Mouse (Mus musculus) limb, embryonic 11.5 days (tissue): ENCODE results near the gene Tmod2. TPM values are rescaled to one million over a fixed set of nuclear protein-coding genes. Genes with fewer than 3 reads are reported as not detected.

Source experiments
- ATAC-seq: fragments of 200-750 bp; cut with Nextera tagmentation; 2 replicates; pipeline ENCODE4 v1.8.0; 2017; ENCODE audit warnings: low read depth; ENCODE audit not compliant: insufficient number of reproducible peaks, low FRiP score, low TSS enrichment
- DNase-seq: peaks from one replicate; pipeline ENCODE4 v3.0.0-alpha.2; 2015; ENCODE audit warnings: low spot score
- H3K27ac ChIP-seq: fragments of 300-500 bp; sonication (generic); replicated peaks from 2 replicates; pipeline ENCODE4 v1.5.1; 2014; ENCODE audit warnings: low read depth, mild to moderate bottlenecking, low read length
- H3K27me3 ChIP-seq: fragments of 300-500 bp; sonication (generic); 2 replicates; pipeline ENCODE4 v1.6.1; 2014; ENCODE audit warnings: mild to moderate bottlenecking, low read length, mixed read lengths; ENCODE audit not compliant: control insufficient read depth, insufficient read depth
- H3K36me3 ChIP-seq: fragments of 300-500 bp; sonication (generic); 2 replicates; pipeline ENCODE4 v1.6.1; 2014; ENCODE audit warnings: mild to moderate bottlenecking, low read length, moderate library complexity, mixed read lengths; ENCODE audit not compliant: control insufficient read depth, insufficient read depth
- H3K4me1 ChIP-seq: fragments of 300-500 bp; sonication (generic); 2 replicates; pipeline ENCODE4 v1.6.1; 2014; ENCODE audit warnings: low read length, mixed read lengths; ENCODE audit not compliant: control insufficient read depth, insufficient read depth
- H3K4me2 ChIP-seq: fragments of 300-500 bp; sonication (generic); 2 replicates; pipeline ENCODE4 v1.6.1; 2014; ENCODE audit warnings: low read depth, mild to moderate bottlenecking, moderate library complexity; ENCODE audit not compliant: severe bottlenecking
- H3K4me3 ChIP-seq: fragments of 300-500 bp; sonication (generic); 2 replicates; pipeline ENCODE4 v1.5.1; 2014; ENCODE audit warnings: low read depth, low read length
- H3K9ac ChIP-seq: fragments of 300-500 bp; sonication (generic); 2 replicates; pipeline ENCODE4 v1.6.1; 2014; ENCODE audit warnings: mild to moderate bottlenecking, low read length
- H3K9me3 ChIP-seq: fragments of 300-500 bp; sonication (generic); 2 replicates; pipeline ENCODE4 v1.6.1; 2016; ENCODE audit warnings: low read length; ENCODE audit not compliant: control insufficient read depth
- WGBS: fragments of 180-500 bp; shearing (Covaris S2); extraction: QIAGEN DNeasy Blood & Tissue Kit; methylation state at CpG from one replicate; pipeline ENCODE4 v1.1.7; 2014; 5-methylcytosine and 5-hydroxymethylcytosine counted together
- polyA plus RNA-seq: library from polyadenylated mRNA; unstranded; fragments of >200 nt; fragmentation: Nextera tagmentation; extraction: Ambion mirVana; gene quantifications from 2 replicates; pipeline ENCODE4 v1.2.1, GENCODE M21; 2014

The Tmod2 gene
- polyA plus RNA-seq, 1 experiment from 2014 or later = 28.1 TPM

GRCm38 (mm10) chr9:75563622-75564021 lies 47.5 kb downstream of the Tmod2 start:
- H3K4me3 ChIP-seq = no peak overlapping the region
- no peak overlapping the region for H3K27ac ChIP-seq
- H3K9ac ChIP-seq = no peak overlapping the region
- DNase-seq = no peak
- no peak for ATAC-seq
- no peaks in the 10 kb centered on the region for H3K36me3 ChIP-seq
- no peaks in the 10 kb centered on the region for H3K9me3 ChIP-seq
- H3K4me2 ChIP-seq = no peak overlapping the region
- H3K4me1 ChIP-seq = 0 out of 2 replicates have a peak, but pooled peaks cover 2% of the 10 kb centered on the region
- no peaks in the 10 kb centered on the region for H3K27me3 ChIP-seq
- 48% methylated on average over 6 of the region's 6 CpGs for WGBS

- 51% methylated on average over 2 of the region's 2 CpGs for WGBS
- H3K9me3 ChIP-seq = no peaks in the 10 kb centered on the region
- H3K27me3 ChIP-seq = no peaks in the 10 kb centered on the region
- no peak overlapping the region for H3K4me2 ChIP-seq
- 0 out of 2 replicates have a peak, but pooled peaks cover 3% of the 10 kb centered on the region for H3K4me1 ChIP-seq
- ATAC-seq = no peak
- H3K4me3 ChIP-seq = no peak overlapping the region
- DNase-seq = no peak
- no peak overlapping the region for H3K9ac ChIP-seq
- no peaks in the 10 kb centered on the region for H3K36me3 ChIP-seq
- no peak overlapping the region for H3K27ac ChIP-seq
These were observed 47.9 kb downstream of the Tmod2 start for GRCm38 (mm10) chr9:75563176-75563575.

GRCm38 (mm10) chr9:75561040-75561669 lies 50.0 kb downstream of the Tmod2 start:
- no peak overlapping the region for H3K4me3 ChIP-seq
- no peaks in the 10 kb centered on the region for H3K36me3 ChIP-seq
- H3K27me3 ChIP-seq = no peaks in the 10 kb centered on the region
- H3K27ac ChIP-seq = no peak overlapping the region
- no peak for ATAC-seq
- no peak overlapping the region for H3K9ac ChIP-seq
- no peak for DNase-seq
- H3K4me1 ChIP-seq = peaks cover 6% of the 10 kb centered on the region
- H3K4me2 ChIP-seq = no peak overlapping the region
- 86% methylated on average over 13 of the region's 13 CpGs for WGBS
- no peaks in the 10 kb centered on the region for H3K9me3 ChIP-seq

- Histone ChIP-seq H3K27ac (no peak overlapping the region), H3K4me1 (peaks cover 6% of the 10 kb centered on the region)
- ATAC-seq = no peak
These were observed 50.8 kb downstream of the Tmod2 start for GRCm38 (mm10) chr9:75560353-75560752.

GRCm38 (mm10) chr9:75559512-75560012 lies 51.6 kb downstream of the Tmod2 start, which contains the start of gene Tmod3:
Gene Tmod3 (minus strand): TSS chr9:75559657.
- Histone ChIP-seq H3K36me3 (no peaks in the 10 kb centered on the region), H3K4me3 (peak within 1 kb of the TSS; percentile 78), H3K4me2 (peak within 1 kb of the TSS; percentile 83), H3K4me1 (peaks cover 6% of the 10 kb centered on the region), H3K27ac (no peak within 1 kb of the TSS; the same call in 1 of the 2 replicates), H3K9ac (peak within 1 kb of the TSS; percentile 76), H3K27me3 (no peaks in the 10 kb centered on the region), H3K9me3 (no peaks in the 10 kb centered on the region)
- ATAC-seq (peak; percentile 95), DNase-seq (peak; percentile 95)
- WGBS = 2% methylated on average over 21 of the region's 21 CpGs

More at GRCm38 (mm10) chr9:75560353-75560752, 50.8 kb downstream of the Tmod2 start:
- no peak for DNase-seq
- Histone ChIP-seq H3K36me3 (no peaks in the 10 kb centered on the region), H3K9ac (no peak overlapping the region), H3K4me2 (no peak overlapping the region), H3K27me3 (no peaks in the 10 kb centered on the region), H3K9me3 (no peaks in the 10 kb centered on the region), H3K4me3 (no peak overlapping the region)

- peaks cover 6% of the 10 kb centered on the region for H3K4me1 ChIP-seq
- peak overlapping the region; percentile 83 for H3K4me2 ChIP-seq
- H3K9me3 ChIP-seq = no peaks in the 10 kb centered on the region
- no peak overlapping the region; the same call in 1 of the 2 replicates for H3K27ac ChIP-seq
- no peaks in the 10 kb centered on the region for H3K27me3 ChIP-seq
- no peaks in the 10 kb centered on the region for H3K36me3 ChIP-seq
- no peak for DNase-seq
- H3K9ac ChIP-seq = peak overlapping the region; percentile 76
- peak; percentile 84 for ATAC-seq
- peak overlapping the region; percentile 78 for H3K4me3 ChIP-seq
- under 1% methylated on average over 47 of the region's 47 CpGs for whole genome bisulfite sequencing
These were observed 52.2 kb downstream of the Tmod2 start for GRCm38 (mm10) chr9:75558812-75559511.

GRCm38 (mm10) chr9:75558360-75558759 lies 52.8 kb downstream of the Tmod2 start:
- Histone ChIP-seq H3K9me3 (no peaks in the 10 kb centered on the region), H3K27ac (no peak overlapping the region), H3K9ac (no peak overlapping the region), H3K4me1 (peaks cover 6% of the 10 kb centered on the region), H3K36me3 (no peaks in the 10 kb centered on the region), H3K27me3 (no peaks in the 10 kb centered on the region), H3K4me3 (peak overlapping the region; percentile 78), H3K4me2 (peak overlapping the region; percentile 83)
- DNase-seq = no peak
- WGBS = 23% methylated on average over 3 of the region's 3 CpGs
- no peak for ATAC-seq

- 84% methylated on average over 4 of the region's 4 CpGs for WGBS
- H3K4me3 ChIP-seq = no peak overlapping the region
These were observed 57.4 kb downstream of the Tmod2 start for GRCm38 (mm10) chr9:75553719-75554118.

More at GRCm38 (mm10) chr9:75553719-75554118, 57.4 kb downstream of the Tmod2 start:
- ATAC-seq (no peak), DNase-seq (no peak)
- H3K4me2 ChIP-seq = no peak overlapping the region
- H3K4me1 ChIP-seq = peaks cover 10% of the 10 kb centered on the region
- no peaks in the 10 kb centered on the region for H3K9me3 ChIP-seq
- H3K27ac ChIP-seq = no peak overlapping the region
- H3K36me3 ChIP-seq = no peaks in the 10 kb centered on the region
- no peak overlapping the region for H3K9ac ChIP-seq
- no peaks in the 10 kb centered on the region for H3K27me3 ChIP-seq
